In genomic region chr7:118535076-118535475, GRCm38 (mm10) we compare ENCODE assay signal across 14 mouse cellular contexts. TPM values are rescaled to one million over a fixed set of nuclear protein-coding genes. Genes with fewer than 3 reads are reported as not detected.
"Had no signal": no experiment of that assay in that cellular context is flagged by ENCODE, and none has a peak within 500 bp of the region (broad histone marks: within the 10 kb centered on the region; RNA-seq: fewer than 3 reads in every experiment).

No protein-coding gene starts in this region.

- H3K27ac ChIP-seq: left cerebral cortex, adult 2 months; limb, embryonic 10.5 days; liver, embryonic 15.5 days; neural tube, embryonic 13.5 days had no signal

- H3K27me3 ChIP-seq: liver, embryonic 15.5 days; neural tube, embryonic 13.5 days had no signal

- H3K9me3 ChIP-seq: limb, embryonic 10.5 days; liver, embryonic 15.5 days; megakaryocyte, embryonic 14.5 days; neural tube, embryonic 13.5 days had no signal

- ATAC-seq: intestine, postnatal 0 days; midbrain, embryonic 16.5 days had no signal

- H3K4me3 ChIP-seq: left cerebral cortex, adult 2 months; limb, embryonic 10.5 days; liver, embryonic 15.5 days; neural tube, embryonic 13.5 days had no signal

- H3K4me2 ChIP-seq: liver, embryonic 11.5 days; liver, embryonic 15.5 days; midbrain, embryonic 11.5 days; neural tube, embryonic 13.5 days had no signal

- H3K36me3 ChIP-seq: limb, embryonic 10.5 days; liver, embryonic 15.5 days had no signal

- H3K9ac ChIP-seq: liver, embryonic 15.5 days; neural tube, embryonic 13.5 days had no signal

- DNase-seq: kidney, adult 8-10 months; kidney, postnatal 25 days; right cerebral cortex, postnatal 14 days; thymus, postnatal 36 days had no signal

RNA-seq across cellular contexts. Expression of gene Tmc7, which starts 49.5 kb away (rescaled TPM):
- polyA plus RNA-seq: macrophage had no signal
